Mouse (Mus musculus) CH12F3 (cell line): ENCODE measurements around the gene Atf6b.

ENCODE experiments used
- in situ Hi-C: fragments of 300-500 bp; cut with MboI; formaldehyde crosslinking; loops from 2 replicates; pipeline ENCODE4 v1.14.3; 2020; ENCODE audit warnings: low sequenced_read_pairs

Gene Atf6b

GRCm38 (mm10) chr17:34626062-34626772, 20.7 kb upstream of the Atf6b start:
- in situ Hi-C loops: loop anchor here (10.0 kb wide), 1 partner anchor 191 kb away; no protein-coding TSS in a partner anchor

DNA sequence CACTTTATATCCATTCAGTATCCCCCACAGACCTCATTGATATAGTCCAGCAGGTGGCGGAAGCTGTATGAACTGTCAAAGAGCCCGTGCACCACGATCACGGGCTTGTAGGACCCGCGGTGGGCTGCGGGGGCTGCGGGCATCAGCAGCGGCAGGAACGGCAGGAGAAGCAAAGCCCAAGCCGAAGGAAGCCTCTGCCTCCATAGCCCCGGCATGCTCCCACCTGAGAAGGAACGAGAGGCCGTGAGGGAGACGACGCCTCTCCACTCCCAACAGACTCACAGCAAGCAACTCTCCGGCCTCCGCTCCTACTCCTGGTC, 20.2 kb upstream of the Atf6b start:
- in situ Hi-C loops: loop anchor here (10.0 kb wide), 1 partner anchor 192 kb away; no protein-coding TSS in a partner anchor

DNA sequence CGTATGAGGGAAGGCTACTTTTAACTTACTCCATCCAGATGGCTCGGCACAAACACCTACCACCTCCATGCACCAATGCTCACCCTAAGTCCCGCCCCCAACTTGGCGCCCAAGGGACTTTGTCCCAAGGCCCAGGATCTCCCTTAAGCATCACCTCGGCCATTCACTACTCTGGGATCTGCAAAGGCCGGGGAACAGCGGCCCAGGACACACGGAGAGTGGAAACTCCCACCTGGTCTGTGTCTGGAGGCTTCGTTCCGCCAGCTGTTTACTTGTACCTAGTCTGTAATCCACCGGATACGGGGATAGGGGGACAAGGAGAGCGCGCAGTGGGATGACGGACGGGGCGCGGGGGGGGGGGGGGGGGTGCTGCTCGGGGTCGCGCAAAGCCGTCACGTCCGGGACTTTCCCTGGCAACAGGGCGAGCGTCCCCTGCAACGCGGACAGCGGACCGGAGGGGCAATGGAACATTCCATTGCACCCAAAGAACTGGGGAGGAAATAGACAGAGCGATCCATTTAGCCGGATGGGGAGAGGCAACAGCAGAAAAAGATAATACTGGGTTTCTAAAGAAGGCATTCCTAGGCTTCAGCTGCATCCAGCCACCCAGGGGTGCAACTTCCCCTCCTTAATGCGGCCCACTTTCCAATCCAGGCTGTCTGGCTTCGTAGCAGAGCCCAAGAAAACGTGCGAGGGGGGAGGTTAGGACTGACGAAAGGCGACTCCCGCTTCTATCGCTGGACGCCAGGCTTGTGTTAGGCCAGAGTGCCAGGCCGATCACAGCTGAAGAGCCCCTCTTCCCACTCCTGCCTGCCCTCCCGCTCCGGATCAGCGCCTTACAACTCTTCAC, 19.6 kb upstream of the Atf6b start:
- in situ Hi-C loops: loop anchor here (10.0 kb wide), 1 partner anchor 193 kb away; no protein-coding TSS in a partner anchor

GRCm38 (mm10) chr17:34627943-34628643, 18.9 kb upstream of the Atf6b start, which contains the start of gene Ppt2:
Ppt2 (minus strand) TSS chr17:34628510.
- in situ Hi-C loops: loop anchor here (10.0 kb wide), 1 partner anchor 193 kb away; no protein-coding TSS in a partner anchor

GRCm38 (mm10) chr17:34628644-34628967, 18.3 kb upstream of the Atf6b start:
- in situ Hi-C loops: loop anchor here (10.0 kb wide), 1 partner anchor 194 kb away; no protein-coding TSS in a partner anchor

GRCm38 (mm10) chr17:34629221-34629751, 17.7 kb upstream of the Atf6b start, which contains the start of gene Prrt1:
Prrt1 (plus strand) TSS chr17:34629533.
- in situ Hi-C loops: loop anchor here (10.0 kb wide), 1 partner anchor 194 kb away; no protein-coding TSS in a partner anchor

DNA sequence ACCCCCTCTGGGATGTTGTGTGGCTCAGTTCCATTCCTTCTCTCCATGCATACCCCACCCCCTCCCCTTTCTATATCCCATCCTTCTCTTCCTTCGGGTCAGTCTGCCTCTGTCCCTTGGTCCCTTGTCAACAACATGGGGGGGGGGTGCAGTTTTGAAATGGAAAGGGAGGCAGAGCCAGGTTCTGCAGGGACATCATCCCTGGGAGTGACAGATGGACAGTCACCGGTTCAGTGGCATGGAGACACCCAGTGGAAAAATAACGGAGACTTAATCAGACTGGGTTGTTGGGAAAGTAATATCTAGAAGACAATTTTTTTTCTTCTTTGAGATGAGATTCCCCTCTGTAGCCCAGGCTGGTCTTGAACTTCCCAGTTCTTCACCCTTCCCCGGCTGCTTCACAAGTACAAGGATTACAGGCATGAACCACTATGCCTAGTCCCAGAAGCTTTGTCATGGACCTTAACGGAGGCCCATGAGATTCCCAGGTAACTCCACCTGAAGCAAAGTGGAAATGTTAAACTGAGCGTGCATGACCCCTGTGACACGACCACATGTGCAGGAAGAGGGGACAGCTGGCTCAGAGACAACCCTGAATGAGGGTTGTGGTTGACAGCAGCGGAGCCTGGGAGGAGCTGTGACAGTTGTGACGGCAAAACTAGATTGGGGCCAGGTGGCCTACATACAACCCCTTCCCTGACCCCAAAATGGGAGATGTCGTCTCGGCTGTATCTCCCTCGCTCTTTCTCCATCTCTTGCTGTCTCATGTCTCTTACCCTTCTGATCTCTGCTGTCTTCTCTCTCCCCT, 16.9 kb upstream of the Atf6b start:
- in situ Hi-C loops: loop anchor here (10.0 kb wide), 1 partner anchor 195 kb away; no protein-coding TSS in a partner anchor

DNA sequence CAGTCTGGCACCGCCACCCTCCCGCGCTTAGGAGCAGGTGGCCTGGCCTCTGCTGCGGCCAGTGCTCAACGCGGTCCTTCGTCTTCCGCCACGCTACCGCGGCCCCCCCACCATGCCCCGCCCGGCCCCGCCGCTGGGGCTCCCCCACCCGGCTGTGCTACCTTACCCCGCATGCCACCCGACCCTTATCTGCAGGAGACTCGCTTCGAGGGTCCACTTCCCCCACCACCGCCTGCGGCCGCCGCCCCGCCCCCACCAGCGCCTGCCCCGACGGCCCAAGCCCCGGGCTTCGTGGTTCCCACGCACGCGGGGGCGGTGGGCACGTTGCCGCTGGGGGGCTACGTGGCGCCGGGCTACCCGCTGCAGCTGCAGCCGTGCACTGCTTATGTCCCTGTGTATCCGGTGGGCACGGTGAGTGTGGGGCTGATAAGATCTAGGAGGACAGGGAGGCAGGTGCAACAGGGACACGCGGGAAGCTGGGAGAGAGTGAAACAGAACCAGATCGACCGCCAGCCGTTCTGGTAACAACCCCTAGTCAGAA, 16.1 kb upstream of the Atf6b start:
- in situ Hi-C loops: no loop called here

DNA sequence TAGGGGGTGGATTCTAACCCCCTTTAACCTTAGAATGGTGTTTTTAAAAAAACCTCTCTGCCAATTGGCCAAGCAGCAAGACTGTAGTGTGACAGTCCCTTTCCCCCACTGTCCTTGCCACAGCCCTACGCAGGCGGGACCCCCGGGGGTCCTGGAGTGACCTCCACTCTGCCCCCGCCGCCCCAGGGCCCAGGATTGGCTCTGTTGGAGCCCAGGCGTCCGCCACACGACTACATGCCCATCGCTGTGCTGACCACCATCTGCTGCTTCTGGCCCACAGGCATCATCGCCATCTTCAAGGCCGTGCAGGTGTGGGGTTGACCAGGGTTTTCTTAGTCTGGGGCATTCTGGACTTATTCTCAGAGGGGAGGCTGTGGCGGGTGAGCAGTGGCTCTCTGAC, 15.3 kb upstream of the Atf6b start:
- in situ Hi-C loops: no loop called here

DNA sequence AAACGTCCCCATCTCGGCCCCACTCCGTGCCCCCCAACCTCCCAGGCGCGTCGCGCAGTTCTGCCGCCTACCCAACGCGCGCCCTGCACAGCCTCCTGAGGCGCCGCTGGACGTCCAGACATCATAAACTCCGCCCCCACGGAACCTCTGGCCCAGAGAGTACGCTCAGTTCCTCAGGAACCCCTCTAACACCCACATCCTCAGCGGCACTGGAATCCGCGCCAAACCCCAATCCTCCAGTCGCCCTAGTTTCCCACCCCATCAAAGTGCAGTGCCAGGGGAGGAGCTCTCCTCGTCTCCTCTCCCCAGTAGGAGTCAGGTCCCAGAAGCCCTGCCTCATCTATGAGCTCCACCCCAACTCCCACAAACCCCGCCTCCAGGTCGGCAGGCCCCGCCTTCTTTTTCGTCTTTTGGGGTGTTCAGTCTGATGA, 14.7 kb upstream of the Atf6b start:
- in situ Hi-C loops: no loop called here

DNA sequence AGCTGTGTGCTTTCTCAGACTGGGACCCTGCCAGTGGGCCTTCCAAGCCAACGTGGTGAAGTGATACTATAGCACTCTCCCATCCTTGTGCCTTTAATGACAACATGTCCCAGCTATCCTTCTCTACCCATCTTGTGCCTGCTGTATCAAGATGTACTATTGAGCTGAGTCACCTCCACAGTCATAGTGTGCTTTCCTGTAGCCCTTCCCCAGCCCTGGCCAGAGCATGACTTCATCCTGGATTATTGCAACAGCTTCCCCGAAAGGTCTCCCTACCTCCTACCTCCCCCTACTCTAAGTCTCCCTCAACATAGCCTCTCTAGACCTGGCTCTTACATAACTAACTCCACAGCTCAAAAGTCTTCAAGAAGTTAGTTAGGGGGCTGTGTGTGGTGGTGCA, 11.3 kb upstream of the Atf6b start:
- in situ Hi-C loops: no loop called here

DNA sequence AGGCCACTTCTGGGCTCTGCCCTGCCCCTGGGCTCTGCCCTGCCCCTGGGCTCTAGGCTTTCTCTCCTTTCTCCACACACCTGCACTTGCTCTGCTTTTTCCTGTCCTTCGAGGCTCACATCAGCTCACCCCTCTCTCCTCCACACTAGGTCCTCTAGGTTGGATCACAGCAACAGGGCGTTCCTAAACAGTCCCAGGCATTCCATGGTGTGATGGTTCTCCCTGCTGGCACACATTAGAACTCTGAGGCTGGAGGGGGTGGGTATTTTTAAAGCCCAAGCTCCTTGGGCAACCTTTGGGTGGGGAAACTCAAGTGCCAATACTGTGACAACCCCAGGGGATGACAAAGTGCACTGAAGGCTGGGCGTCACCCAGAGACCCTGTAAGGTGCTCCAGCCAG, 9.5 kb upstream of the Atf6b start:
- in situ Hi-C loops: no loop called here

- in situ Hi-C loops: no loop called here
These were observed 7.3 kb upstream of the Atf6b start for GRCm38 (mm10) chr17:34639461-34640255.

- in situ Hi-C loops: no loop called here
These were observed 6.0 kb upstream of the Atf6b start for GRCm38 (mm10) chr17:34640778-34641601.

DNA sequence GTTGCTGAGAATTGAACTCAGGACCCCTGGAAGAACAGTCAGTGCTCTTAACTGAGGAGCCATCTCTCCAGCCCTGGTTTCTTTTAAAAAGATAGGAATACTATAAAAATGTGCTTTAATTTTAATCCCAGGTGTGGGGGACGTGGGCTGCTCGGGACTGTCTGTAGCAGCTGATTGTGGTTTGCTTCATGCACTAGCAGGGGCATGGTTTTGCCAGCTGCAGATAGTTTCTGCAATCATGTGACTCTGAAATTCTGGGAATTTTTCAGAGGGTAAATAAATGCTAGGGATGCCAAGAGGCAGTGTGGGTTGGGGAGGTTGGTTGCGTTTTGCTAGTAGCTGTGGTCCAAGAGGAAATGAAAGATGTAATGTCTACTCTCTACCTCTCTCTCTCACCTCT, 5.0 kb upstream of the Atf6b start:
- in situ Hi-C loops: no loop called here

DNA sequence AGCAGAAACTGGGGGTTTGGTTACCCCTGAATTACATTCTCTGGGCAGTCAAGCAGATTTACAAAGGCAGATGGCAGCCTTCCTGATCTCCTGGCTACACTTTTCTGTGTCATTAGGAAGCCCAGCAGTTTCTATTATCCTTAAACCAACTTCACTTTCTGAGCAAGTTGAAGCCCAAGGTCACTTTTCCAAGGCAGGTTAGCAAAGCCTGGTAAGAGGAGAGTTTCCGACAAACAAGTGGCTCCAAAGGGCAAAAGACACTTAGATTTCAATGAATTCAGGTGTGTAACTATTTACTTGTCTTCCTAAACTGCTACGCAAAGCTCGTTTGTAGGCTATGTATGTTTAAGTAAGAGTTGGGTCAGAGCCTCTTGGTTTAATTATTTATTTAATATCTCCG, 3.6 kb upstream of the Atf6b start:
- in situ Hi-C loops: no loop called here

DNA sequence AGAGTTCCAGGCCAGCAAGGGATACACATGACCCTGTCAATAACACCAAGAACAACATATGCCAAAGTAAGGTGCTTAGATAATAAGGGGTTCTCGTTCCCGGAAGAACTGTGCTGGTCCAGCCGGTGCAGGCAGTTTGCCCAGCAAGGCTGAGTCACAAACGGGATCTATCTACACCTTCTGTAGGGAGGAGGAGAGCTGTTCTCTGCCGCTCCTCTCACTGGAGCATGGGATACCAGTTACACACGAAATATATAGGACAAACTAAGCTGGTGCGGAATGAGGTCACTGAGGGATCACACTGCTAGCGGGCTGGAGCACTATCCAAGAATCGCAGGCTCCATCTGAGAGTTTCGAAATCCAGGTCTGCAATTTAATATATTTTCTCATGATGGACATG, 3.0 kb upstream of the Atf6b start:
- in situ Hi-C loops: no loop called here

GRCm38 (mm10) chr17:34644608-34645007, 2.3 kb upstream of the Atf6b start, which contains the start of gene Fkbpl:
Fkbpl (plus strand) TSS chr17:34644764.
- in situ Hi-C loops: no loop called here
